Mouse (Mus musculus) spleen, adult 2 months (tissue): ENCODE results near the gene Tubg1. TPM values are rescaled to one million over a fixed set of nuclear protein-coding genes. Genes with fewer than 3 reads are reported as not detected.

Experiments
- DNase-seq, 2 experiments: peaks; one replicate each; pipeline versions ENCODE4 v3.0.0 to v3.0.0-alpha.2; 2012 to 2021; ENCODE audit warnings: low spot score in 2 of 2, low read depth in 1 of 2
- H3K27ac ChIP-seq: fragments of 200-500 bp; 2 replicates; pipeline ENCODE4 v1.5.1; 2012; ENCODE audit warnings: low read length, inconsistent platforms; ENCODE audit not compliant: insufficient read depth
- H3K27me3 ChIP-seq: fragments of 200-500 bp; 2 replicates; pipeline ENCODE4 v1.6.1; 2012; ENCODE audit warnings: mild to moderate bottlenecking, moderate library complexity, low read length, inconsistent platforms; ENCODE audit not compliant: control insufficient read depth, insufficient read depth
- H3K36me3 ChIP-seq: fragments of 200-500 bp; 2 replicates; pipeline ENCODE4 v1.6.1; 2012; ENCODE audit warnings: mild to moderate bottlenecking, low read length, inconsistent platforms; ENCODE audit not compliant: control insufficient read depth, insufficient read depth
- H3K4me1 ChIP-seq: fragments of 200-500 bp; 2 replicates; pipeline ENCODE4 v1.6.1; 2011; ENCODE audit warnings: inconsistent platforms; ENCODE audit not compliant: control insufficient read depth, insufficient read depth, insufficient read length
- H3K4me3 ChIP-seq: fragments of 200-500 bp; 2 replicates; pipeline ENCODE4 v1.5.1; 2011; ENCODE audit warnings: mild to moderate bottlenecking, inconsistent platforms; ENCODE audit not compliant: insufficient read depth, insufficient read length; ENCODE audit errors: extremely low read depth
- CTCF ChIP-seq: fragments of 200-500 bp; IDR thresholded peaks from 2 replicates; pipeline ENCODE4 v1.5.1; 2011; ENCODE audit warnings: mild to moderate bottlenecking, inconsistent platforms; ENCODE audit not compliant: insufficient read depth, insufficient read length, insufficient replicate concordance; ENCODE audit errors: extremely low read depth
- POLR2A ChIP-seq: fragments of 200-500 bp; IDR thresholded peaks from 2 replicates; pipeline ENCODE4 v1.6.1; 2011; ENCODE audit warnings: low read depth, low read length, inconsistent platforms
- WGBS: fragments of 180-500 bp; shearing (Covaris S2); methylation state at CpG from one replicate; pipeline ENCODE4 v1.1.7; 2018; 5-methylcytosine and 5-hydroxymethylcytosine counted together
- polyA plus RNA-seq: library from polyadenylated mRNA; depleted of rRNA; stranded (reverse); fragments of >200 nt; gene quantifications from 2 replicates; pipeline ENCODE4 v1.2.3, GENCODE M21; 2012

Gene Tubg1
- polyA plus RNA-seq, 1 experiment = 17.7 TPM

- H3K4me3 ChIP-seq = no peak overlapping the region
- H3K4me1 ChIP-seq = no peaks in the 10 kb centered on the region; the same call in 1 of the 2 replicates
- DNase-seq = no peak
- peaks cover 47% of the 10 kb centered on the region for H3K36me3 ChIP-seq
- no peak for TF ChIP-seq POLR2A
- TF ChIP-seq CTCF = no peak
- H3K27me3 ChIP-seq = no peaks in the 10 kb centered on the region
- H3K27ac ChIP-seq = no peak overlapping the region
- 95% methylated on average over 8 of the region's 8 CpGs for WGBS
Observed at GRCm38 (mm10) chr11:101098231-101098630, 21.5 kb upstream of the Tubg1 start.

- no peak overlapping the region for H3K27ac ChIP-seq
- no peaks in the 10 kb centered on the region for H3K27me3 ChIP-seq
- H3K36me3 ChIP-seq = peaks cover 54% of the 10 kb centered on the region
- H3K4me3 ChIP-seq = no peak overlapping the region
- TF ChIP-seq POLR2A (no peak), CTCF (no peak)
- no peak for DNase-seq
- no peaks in the 10 kb centered on the region for H3K4me1 ChIP-seq
- WGBS = 92% methylated on average over 5 of the region's 5 CpGs
Observed at GRCm38 (mm10) chr11:101103011-101103410, 16.7 kb upstream of the Tubg1 start.

DNA sequence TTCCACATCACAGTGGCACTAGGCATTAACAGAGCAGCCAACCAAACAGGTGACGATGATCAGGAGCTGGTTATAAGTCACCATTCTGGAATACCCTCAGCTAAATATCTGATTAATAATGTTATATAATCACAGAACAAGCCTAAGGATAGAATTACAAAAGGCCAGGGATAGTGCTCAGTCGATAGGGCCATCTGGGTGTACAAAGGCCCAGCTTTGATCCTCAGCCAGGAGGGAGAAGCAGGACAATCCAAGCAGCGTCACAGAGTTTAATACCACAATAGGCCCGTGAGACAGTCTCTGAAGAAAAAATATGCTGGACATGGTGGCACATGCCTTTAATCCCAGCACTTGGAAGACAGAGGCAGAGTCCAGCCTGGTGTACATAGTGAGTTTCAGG is 10.4 kb upstream of the Tubg1 start:
- DNase-seq = no peak
- Histone ChIP-seq H3K4me1 (no peaks in the 10 kb centered on the region; the same call in 1 of the 2 replicates), H3K27ac (no peak overlapping the region), H3K4me3 (no peak overlapping the region), H3K36me3 (peaks cover 10% of the 10 kb centered on the region), H3K27me3 (no peaks in the 10 kb centered on the region)
- 88% methylated on average over 4 of the region's 4 CpGs for WGBS
- TF ChIP-seq CTCF = no peak
- no peak for TF ChIP-seq POLR2A

GRCm38 (mm10) chr11:101110708-101111107 is 9.0 kb upstream of the Tubg1 start:
- 84% methylated on average over 5 of the region's 5 CpGs for WGBS
- H3K36me3 ChIP-seq = peaks cover 5% of the 10 kb centered on the region
- TF ChIP-seq POLR2A = no peak
- no peak for TF ChIP-seq CTCF
- no peak overlapping the region for H3K27ac ChIP-seq
- H3K4me3 ChIP-seq = no peak overlapping the region
- H3K4me1 ChIP-seq = peaks cover 5% of the 10 kb centered on the region; the same call in 1 of the 2 replicates
- no peak for DNase-seq
- no peaks in the 10 kb centered on the region for H3K27me3 ChIP-seq

- DNase-seq = no peak
- H3K4me1 ChIP-seq = peaks cover 10% of the 10 kb centered on the region; the same call in 1 of the 2 replicates
- H3K27me3 ChIP-seq = no peaks in the 10 kb centered on the region
- H3K27ac ChIP-seq = no peak overlapping the region
- H3K36me3 ChIP-seq = peaks cover 3% of the 10 kb centered on the region
- 91% methylated on average over 4 of the region's 4 CpGs for WGBS
- TF ChIP-seq POLR2A = no peak
- TF ChIP-seq CTCF = no peak
- no peak overlapping the region for H3K4me3 ChIP-seq
Observed at GRCm38 (mm10) chr11:101111178-101111577, 8.6 kb upstream of the Tubg1 start.

DNA sequence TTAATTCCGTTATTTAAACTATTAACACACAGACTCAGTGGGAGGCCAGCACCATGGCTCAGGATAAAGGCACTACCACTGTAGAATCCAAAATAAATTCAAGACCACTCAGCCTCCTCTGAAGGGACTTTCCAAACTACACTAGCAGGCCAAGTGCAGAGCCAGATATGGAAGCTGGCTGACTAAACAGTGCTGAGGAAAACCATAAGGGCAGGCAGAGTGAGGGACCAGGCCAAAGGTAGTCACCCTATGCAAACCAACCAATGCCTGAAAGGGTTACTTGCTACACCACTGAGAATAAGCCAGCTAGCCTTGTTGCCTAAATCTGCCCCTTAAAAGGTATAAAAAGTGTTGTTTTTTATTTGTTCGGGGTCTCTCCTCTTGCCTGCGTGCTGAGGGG is 7.6 kb upstream of the Tubg1 start:
- H3K36me3 ChIP-seq = peaks cover 2% of the 10 kb centered on the region
- H3K4me3 ChIP-seq = no peak overlapping the region
- no peaks in the 10 kb centered on the region for H3K27me3 ChIP-seq
- WGBS = 96% methylated on average over 3 of the region's 3 CpGs
- no peak overlapping the region for H3K27ac ChIP-seq
- H3K4me1 ChIP-seq = peaks cover 14% of the 10 kb centered on the region
- TF ChIP-seq POLR2A (no peak), CTCF (no peak)
- DNase-seq = no peak

GRCm38 (mm10) chr11:101115564-101115963 is 4.2 kb upstream of the Tubg1 start:
- no peak for TF ChIP-seq CTCF
- TF ChIP-seq POLR2A = no peak
- Histone ChIP-seq H3K4me3 (no peak overlapping the region), H3K36me3 (peaks cover 2% of the 10 kb centered on the region), H3K27ac (no peak overlapping the region), H3K27me3 (no peaks in the 10 kb centered on the region), H3K4me1 (peaks cover 21% of the 10 kb centered on the region)
- peak; percentile 35 to 65 for DNase-seq
- WGBS = 36% methylated on average over 2 of the region's 2 CpGs
